In genomic region chr2:25264851-25265250, GRCm38 (mm10) we compare ENCODE assay signal across 9 mouse cellular contexts. TPM values are rescaled to one million over a fixed set of nuclear protein-coding genes. Genes with fewer than 3 reads are reported as not detected.
DNase-seq lines count a peak whose midpoint lies in the region; ATAC-seq lines count a peak whose summit lies in the region.
"Had no signal": no experiment of that assay in that cellular context is flagged by ENCODE, and none has a peak within 500 bp of the region (broad histone marks: within the 10 kb centered on the region; RNA-seq: fewer than 3 reads in every experiment).

No protein-coding gene starts in this region.

- no peak overlapping the region for H3K9ac ChIP-seq in hindbrain, embryonic 16.5 days (ENCODE audit: low read depth, low read length)
- H3K9ac ChIP-seq: embryonic facial prominence, embryonic 15.5 days had no signal

- 55% methylated on average over 3 of the region's 3 CpGs for WGBS in hindbrain, embryonic 16.5 days
- 80% methylated on average over 3 of the region's 3 CpGs for WGBS in midbrain, embryonic 10.5 days

- H3K4me2 ChIP-seq in hindbrain, embryonic 16.5 days (ENCODE audit: low read length), result peak overlapping the region; percentile 99

- no peak for ATAC-seq in hindbrain, embryonic 16.5 days

- peak; percentile 87 for DNase-seq in cerebellum, adult 11 months
- DNase-seq in cerebellum, postnatal 4 days (ENCODE audit: low spot score in 2 of 2), result no peak
- peak; percentile 98 for DNase-seq in brain, adult 2 months (ENCODE audit: low read depth, low spot score)
- DNase-seq in midbrain, embryonic 10.5 days (ENCODE audit: low spot score), result no peak
- DNase-seq in ovary, adult 18-20 months (ENCODE audit: low spot score), result no peak
- DNase-seq in heart, adult 11 months, result no peak
- DNase-seq in right cerebral cortex, adult 2 months (ENCODE audit: low spot score in 2 of 2), result no peak

- H3K27me3 ChIP-seq in hindbrain, embryonic 16.5 days (replicated peaks; ENCODE audit: control insufficient read depth, insufficient read depth, low read length), result no peaks in the 10 kb centered on the region; the same call in 1 of the 2 replicates
- H3K27me3 ChIP-seq in midbrain, embryonic 10.5 days (ENCODE audit: low read depth, poor library complexity, severe bottlenecking), result peaks cover 25% of the 10 kb centered on the region

- peaks cover 45% of the 10 kb centered on the region for H3K4me1 ChIP-seq in hindbrain, embryonic 16.5 days (ENCODE audit: control insufficient read depth, insufficient read depth, low read depth, low read length)
- peaks cover 52% of the 10 kb centered on the region for H3K4me1 ChIP-seq in midbrain, embryonic 10.5 days

- peak overlapping the region; percentile 83 for H3K4me3 ChIP-seq in hindbrain, embryonic 16.5 days (ENCODE audit: low read length)
- peak overlapping the region; percentile 16; the same call in 1 of the 2 replicates for H3K4me3 ChIP-seq in midbrain, embryonic 10.5 days

- peaks cover 2% of the 10 kb centered on the region; the same call in 1 of the 2 replicates for H3K36me3 ChIP-seq in hindbrain, embryonic 16.5 days (ENCODE audit: control insufficient read depth, insufficient read depth, low read length)
- H3K36me3 ChIP-seq in midbrain, embryonic 10.5 days, result peaks cover 22% of the 10 kb centered on the region

- H3K27ac ChIP-seq in hindbrain, embryonic 16.5 days (ENCODE audit: low read depth, low read length), result no peak overlapping the region
- H3K27ac ChIP-seq in midbrain, embryonic 10.5 days (replicated peaks), result no peak overlapping the region
- H3K27ac ChIP-seq: embryonic facial prominence, embryonic 15.5 days had no signal

- no peaks in the 10 kb centered on the region for H3K9me3 ChIP-seq in hindbrain, embryonic 16.5 days (ENCODE audit: control insufficient read depth, low read length)
- no peaks in the 10 kb centered on the region for H3K9me3 ChIP-seq in midbrain, embryonic 10.5 days (replicated peaks)
- H3K9me3 ChIP-seq: embryonic facial prominence, embryonic 15.5 days had no signal

RNA-seq across cellular contexts. Expression of gene Tprn, which starts 2.4 kb away (rescaled TPM):
- polyA plus RNA-seq in hindbrain, embryonic 16.5 days (2015; fragmentation: Nextera tagmentation; extraction: Ambion mirVana), result 20.3 TPM in 2 replicates
- 7.5 and 7.8 TPM in 2 replicates for polyA plus RNA-seq in midbrain, embryonic 10.5 days (2016; fragmentation: Nextera tagmentation; extraction: Ambion mirVana)

RNA-seq across cellular contexts. Expression of gene Ssna1, which starts 7.4 kb away (rescaled TPM):
- 181 and 183 TPM in 2 replicates for polyA plus RNA-seq in hindbrain, embryonic 16.5 days (2015; fragmentation: Nextera tagmentation; extraction: Ambion mirVana)
- polyA plus RNA-seq in midbrain, embryonic 10.5 days (2016; fragmentation: Nextera tagmentation; extraction: Ambion mirVana), result 243 and 252 TPM in 2 replicates

RNA-seq across cellular contexts. Expression of gene Anapc2, which starts 7.4 kb away (rescaled TPM):
- 137 and 147 TPM in 2 replicates for polyA plus RNA-seq in hindbrain, embryonic 16.5 days (2015; fragmentation: Nextera tagmentation; extraction: Ambion mirVana)
- 141 and 153 TPM in 2 replicates for polyA plus RNA-seq in midbrain, embryonic 10.5 days (2016; fragmentation: Nextera tagmentation; extraction: Ambion mirVana)

RNA-seq across cellular contexts. Expression of gene Tmem203, which starts 9.6 kb away (rescaled TPM):
- polyA plus RNA-seq in hindbrain, embryonic 16.5 days (2015; fragmentation: Nextera tagmentation; extraction: Ambion mirVana), result 15.8 and 16.6 TPM in 2 replicates
- polyA plus RNA-seq in midbrain, embryonic 10.5 days (2016; fragmentation: Nextera tagmentation; extraction: Ambion mirVana), result 19.1 and 20.2 TPM in 2 replicates

RNA-seq across cellular contexts. Expression of gene AL732309.1, which starts 18.2 kb away (rescaled TPM):
- polyA plus RNA-seq in hindbrain, embryonic 16.5 days (2015; fragmentation: Nextera tagmentation; extraction: Ambion mirVana), result 4.2 and 5.1 TPM in 2 replicates
- 7.2 and 8.6 TPM in 2 replicates for polyA plus RNA-seq in midbrain, embryonic 10.5 days (2016; fragmentation: Nextera tagmentation; extraction: Ambion mirVana)

Comparison
In these comparisons a context has a peak if more than half of its experiments do, and no peak if none do; other contexts are left out.
1. DNase-seq: peak in cerebellum, adult 11 months (single experiment) and brain, adult 2 months (single experiment); none in cerebellum, postnatal 4 days (0 of 2), midbrain, embryonic 10.5 days (single experiment), ovary, adult 18-20 months (single experiment), heart, adult 11 months (single experiment) and right cerebral cortex, adult 2 months (0 of 2).